Mouse (Mus musculus) thymus, adult 2 months (tissue): ENCODE data around the gene Hoxc13. TPM values are rescaled to one million over a fixed set of nuclear protein-coding genes. Genes with fewer than 3 reads are reported as not detected.

Experiments used
- DNase-seq: peaks from one replicate; pipeline ENCODE4 v3.0.0; 2021
- H3K27ac ChIP-seq: fragments of 200-500 bp; 2 replicates; pipeline ENCODE4 v1.5.1; 2012; ENCODE audit warnings: low read length, control low read depth; ENCODE audit not compliant: control insufficient read depth, insufficient read depth
- H3K27me3 ChIP-seq: fragments of 200-500 bp; 2 replicates; pipeline ENCODE4 v1.6.1; 2012; ENCODE audit warnings: mild to moderate bottlenecking, low read length, moderate library complexity, mixed read lengths; ENCODE audit not compliant: control insufficient read depth, insufficient read depth
- H3K36me3 ChIP-seq: fragments of 200-500 bp; 2 replicates; pipeline ENCODE4 v1.6.1; 2012; ENCODE audit warnings: mild to moderate bottlenecking, low read length, moderate library complexity; ENCODE audit not compliant: control insufficient read depth, insufficient read depth
- H3K4me1 ChIP-seq: fragments of 200-500 bp; replicated peaks from 2 replicates; pipeline ENCODE4 v1.6.1; 2012; ENCODE audit warnings: low read length; ENCODE audit not compliant: control insufficient read depth, insufficient read depth
- H3K4me3 ChIP-seq: fragments of 200-500 bp; 2 replicates; pipeline ENCODE4 v1.5.1; 2012; ENCODE audit warnings: mild to moderate bottlenecking, low read length, control low read depth, moderate library complexity; ENCODE audit not compliant: control insufficient read depth, insufficient read depth
- CTCF ChIP-seq: fragments of 200-500 bp; IDR thresholded peaks from 2 replicates; pipeline ENCODE4 v1.5.1; 2012; ENCODE audit warnings: mild to moderate bottlenecking, control low read depth, low read length, moderate library complexity, borderline replicate concordance; ENCODE audit not compliant: control insufficient read depth, poor library complexity, insufficient read depth; ENCODE audit errors: extremely low read depth
- POLR2A ChIP-seq: fragments of 200-500 bp; IDR thresholded peaks from 2 replicates; pipeline ENCODE4 v1.6.1; 2012; ENCODE audit warnings: mild to moderate bottlenecking, low read length, control low read depth, moderate library complexity; ENCODE audit not compliant: control insufficient read depth, poor library complexity, insufficient read depth; ENCODE audit errors: extremely low read depth
- WGBS: fragments of 180-500 bp; shearing (Covaris S2); methylation state at CpG from one replicate; pipeline ENCODE4 v1.1.7; 2018; 5-methylcytosine and 5-hydroxymethylcytosine counted together
- polyA plus RNA-seq: library from polyadenylated mRNA; depleted of rRNA; stranded (reverse); fragments of >200 nt; gene quantifications from 2 replicates; pipeline ENCODE4 v1.2.3, GENCODE M21; 2012

The Hoxc13 gene
- polyA plus RNA-seq, 1 experiment, result not detected

DNA sequence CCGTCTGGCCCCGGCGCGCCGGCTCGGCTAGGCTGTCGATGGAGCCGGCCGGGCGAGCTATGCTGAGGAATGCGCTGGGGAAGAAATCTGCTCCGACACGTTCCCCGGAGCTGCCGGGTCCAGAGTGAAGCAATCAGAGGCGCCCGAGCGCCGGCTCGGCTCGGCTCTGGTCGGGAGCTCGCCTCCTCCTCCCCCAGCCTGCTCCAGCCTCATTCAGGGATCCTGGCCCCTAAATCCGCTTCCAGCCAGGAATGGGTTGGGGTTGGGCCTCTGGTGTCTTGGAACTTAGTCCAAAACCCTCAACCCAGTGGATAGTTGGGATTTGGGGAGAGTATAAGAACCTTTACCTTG lies 1.1 kb downstream of the Hoxc13 start:
- H3K27ac ChIP-seq, result no peak overlapping the region
- H3K27me3 ChIP-seq, result peaks cover 20% of the 10 kb centered on the region
- H3K36me3 ChIP-seq, result no peaks in the 10 kb centered on the region
- H3K4me1 ChIP-seq, result no peaks in the 10 kb centered on the region
- TF ChIP-seq CTCF, result no peak
- TF ChIP-seq POLR2A, result no peak
- H3K4me3 ChIP-seq, result no peak overlapping the region
- WGBS, result 7% methylated on average over 19 of the region's 24 CpGs
- DNase-seq, result no peak

DNA sequence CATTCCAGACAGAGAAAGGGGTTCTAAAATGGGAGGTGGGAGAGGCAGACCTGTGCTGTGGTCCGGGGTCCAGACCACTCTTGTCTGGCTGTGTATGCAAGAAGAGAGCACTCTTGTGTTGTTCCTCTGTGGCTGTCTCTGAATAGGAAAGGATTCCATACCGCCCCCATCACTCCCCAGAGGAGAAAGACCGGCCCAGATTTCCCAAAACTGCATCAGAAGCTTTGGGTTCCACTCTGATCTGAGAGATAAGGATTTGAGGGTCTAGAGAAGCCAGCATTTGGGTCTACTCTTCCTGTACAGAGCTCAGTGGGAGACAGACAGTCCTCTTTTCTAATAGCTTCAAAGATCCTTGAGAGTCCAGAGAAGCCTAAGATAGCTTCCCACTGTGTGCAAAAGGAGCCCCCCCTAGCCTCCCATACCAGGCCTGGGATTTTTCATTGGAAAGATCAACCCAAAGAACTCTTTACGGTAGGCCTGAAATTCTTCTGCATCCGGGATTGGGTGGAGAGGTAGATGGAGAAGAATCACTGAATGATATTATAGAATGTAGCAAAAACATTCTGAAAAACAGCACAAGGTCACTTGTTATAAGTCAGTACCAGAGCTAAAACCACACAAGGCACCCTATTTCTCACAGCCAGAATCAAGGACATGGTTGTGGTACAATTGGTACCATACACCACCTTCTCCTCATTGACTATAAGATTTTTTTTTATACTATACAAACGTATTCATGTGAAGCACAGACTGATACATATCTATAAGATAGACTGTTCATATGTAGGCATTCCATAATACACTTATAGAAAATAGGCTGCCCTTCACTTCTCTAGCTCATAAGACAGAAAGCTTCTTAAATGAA lies 2.0 kb downstream of the Hoxc13 start:
- TF ChIP-seq POLR2A (no peak), CTCF (no peak)
- Histone ChIP-seq H3K4me3 (no peak overlapping the region), H3K4me1 (no peaks in the 10 kb centered on the region), H3K27me3 (peaks cover 22% of the 10 kb centered on the region), H3K36me3 (no peaks in the 10 kb centered on the region), H3K27ac (no peak overlapping the region)
- DNase-seq, result no peak
- WGBS, result 19% methylated on average over 6 of the region's 6 CpGs

DNA sequence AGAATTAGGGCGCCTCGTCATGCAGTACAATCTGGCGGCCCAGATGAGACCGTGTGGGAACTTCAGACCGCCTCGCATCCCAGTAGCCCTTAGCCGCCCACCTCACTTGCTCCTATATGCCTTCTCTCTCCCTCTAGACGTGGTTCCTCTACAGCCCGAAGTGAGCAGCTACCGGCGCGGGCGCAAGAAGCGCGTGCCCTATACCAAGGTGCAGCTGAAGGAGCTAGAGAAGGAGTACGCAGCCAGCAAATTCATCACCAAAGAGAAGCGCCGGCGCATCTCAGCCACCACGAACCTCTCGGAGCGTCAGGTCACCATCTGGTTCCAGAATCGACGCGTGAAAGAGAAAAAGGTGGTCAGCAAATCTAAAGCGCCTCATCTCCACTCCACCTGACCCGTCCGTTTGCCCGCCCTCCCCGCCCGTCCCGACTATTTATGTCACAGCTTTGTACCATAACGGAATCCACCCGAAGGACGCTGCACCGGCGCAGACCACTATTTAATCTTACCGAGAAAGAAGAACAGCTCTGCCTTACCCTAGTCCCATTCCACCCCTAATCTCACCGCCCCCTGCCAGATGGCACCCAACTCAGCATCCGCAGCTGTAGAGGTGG lies 6.2 kb downstream of the Hoxc13 start:
- WGBS, result 6% methylated on average over 40 of the region's 40 CpGs
- Histone ChIP-seq H3K4me1 (no peaks in the 10 kb centered on the region), H3K27me3 (peaks cover 7% of the 10 kb centered on the region), H3K4me3 (no peak overlapping the region), H3K36me3 (no peaks in the 10 kb centered on the region), H3K27ac (no peak overlapping the region)
- DNase-seq, result no peak
- TF ChIP-seq CTCF (no peak), POLR2A (no peak)

DNA sequence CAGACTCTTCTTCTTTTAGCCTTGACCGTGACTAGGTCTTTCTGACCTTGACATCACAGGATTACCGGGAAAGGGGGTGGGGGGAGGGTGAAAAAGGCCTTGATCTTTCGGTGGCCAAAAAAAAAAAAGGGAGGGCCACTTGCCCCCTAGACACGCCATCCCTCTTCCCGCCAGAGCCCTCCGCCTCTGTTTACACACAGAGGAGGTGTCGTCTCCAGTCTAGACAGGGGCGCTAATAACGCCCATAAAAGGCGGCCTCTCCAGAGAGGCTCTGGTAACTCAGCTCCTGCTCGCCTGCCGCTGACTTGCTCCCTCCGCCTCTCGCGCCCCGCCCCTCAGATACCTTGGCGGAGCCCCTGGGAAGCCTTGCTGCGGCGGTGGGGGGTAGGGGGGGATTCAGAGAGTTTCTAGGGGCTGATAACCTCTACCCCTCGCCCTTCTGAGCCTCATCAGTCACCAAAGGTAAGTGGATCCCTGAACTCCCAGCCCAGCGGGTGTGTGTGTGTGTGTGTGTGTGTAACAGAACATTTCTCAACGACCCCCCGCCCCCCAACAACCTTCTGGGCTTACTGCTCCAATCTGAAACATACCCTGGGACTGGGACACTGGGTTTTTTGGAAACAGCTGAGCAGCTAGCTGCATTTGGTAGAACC lies 10.9 kb downstream of the Hoxc13 start:
- Histone ChIP-seq H3K36me3 (no peaks in the 10 kb centered on the region), H3K4me1 (no peaks in the 10 kb centered on the region), H3K4me3 (no peak overlapping the region), H3K27me3 (peaks cover 17% of the 10 kb centered on the region), H3K27ac (no peak overlapping the region)
- WGBS, result 8% methylated on average over 23 of the region's 23 CpGs
- no peak for DNase-seq
- TF ChIP-seq CTCF (no peak), POLR2A (no peak)

DNA sequence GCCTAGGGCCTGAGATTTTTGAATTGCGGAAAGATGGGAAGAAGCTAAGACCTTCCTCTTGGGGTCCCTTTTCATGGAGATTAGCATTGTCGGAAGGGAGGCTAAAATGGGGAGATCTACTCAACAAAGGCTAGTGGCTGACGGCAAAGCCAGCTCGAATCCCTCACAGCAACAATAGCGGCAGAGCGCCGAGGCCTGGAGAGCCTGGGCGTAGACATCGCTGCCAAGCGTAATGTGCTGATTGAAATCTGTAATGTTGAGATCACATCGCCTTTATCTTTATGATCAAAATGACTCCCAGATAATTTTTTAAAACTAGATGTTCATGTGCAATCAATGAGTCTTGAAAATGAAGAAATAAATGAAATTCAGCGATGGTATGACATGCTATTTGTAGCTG lies 13.5 kb downstream of the Hoxc13 start:
- WGBS, result 11% methylated on average over 12 of the region's 12 CpGs
- Histone ChIP-seq H3K36me3 (no peaks in the 10 kb centered on the region), H3K4me1 (no peaks in the 10 kb centered on the region), H3K27ac (no peak overlapping the region), H3K4me3 (no peak overlapping the region), H3K27me3 (peaks cover 32% of the 10 kb centered on the region)
- DNase-seq, result no peak
- TF ChIP-seq CTCF (no peak), POLR2A (no peak)

DNA sequence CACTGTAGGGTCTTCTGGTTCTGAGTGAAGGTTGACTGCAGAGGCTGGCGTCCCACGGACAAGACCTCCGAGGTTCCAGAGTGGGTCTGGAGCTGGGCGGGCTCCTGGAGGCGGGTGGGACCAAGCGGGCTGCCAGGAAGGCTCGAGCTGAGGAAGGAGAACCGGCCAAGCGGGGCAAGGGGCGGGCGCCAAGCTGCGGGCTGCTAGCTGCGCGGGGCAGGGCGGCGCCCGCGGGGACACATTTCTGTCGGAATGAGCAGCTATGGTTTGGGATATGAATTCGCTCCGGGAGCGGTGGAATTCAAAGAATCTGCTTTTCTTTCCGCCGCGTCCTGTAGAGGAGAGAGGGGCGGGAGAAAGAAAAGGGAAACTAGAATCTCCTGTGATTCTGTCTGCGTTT lies 14.0 kb downstream of the Hoxc13 start:
- H3K4me3 ChIP-seq, result no peak overlapping the region
- no peak overlapping the region for H3K27ac ChIP-seq
- WGBS, result 6% methylated on average over 27 of the region's 27 CpGs
- no peak for DNase-seq
- no peaks in the 10 kb centered on the region for H3K4me1 ChIP-seq
- peaks cover 33% of the 10 kb centered on the region for H3K27me3 ChIP-seq
- no peaks in the 10 kb centered on the region for H3K36me3 ChIP-seq
- TF ChIP-seq CTCF, result no peak
- no peak for TF ChIP-seq POLR2A
